Mouse (Mus musculus) MEL (cell line): Measurements from ENCODE around the gene Mad2l2.

Experiments used
- CHD2 ChIP-seq: IDR thresholded peaks from 2 replicates; pipeline ENCODE4 v1.6.1; 2011; ENCODE audit warnings: low read length, improper control_type of control experiment
- CTCF ChIP-seq, 3 experiments: IDR thresholded peaks in 2 of 3; conservative IDR thresholded peaks in 1 of 3; 2 replicates each; pipeline ENCODE4 v1.5.1; 2011 to 2012; ENCODE audit warnings: low read length in 3 of 3, low read depth in 2 of 3, mild to moderate bottlenecking in 2 of 3, improper control_type of control experiment in 1 of 3, inconsistent platforms in 1 of 3, mixed read lengths in 1 of 3, moderate library complexity in 1 of 3; ENCODE audit not compliant: control insufficient read depth in 1 of 3, insufficient read depth in 1 of 3, poor library complexity in 1 of 3, severe bottlenecking in 1 of 3
- E2F4 ChIP-seq: IDR thresholded peaks from 2 replicates; pipeline ENCODE4 v1.6.1; 2011; ENCODE audit warnings: low read depth, low read length, improper control_type of control experiment, borderline replicate concordance
- EP300 ChIP-seq, 2 experiments: IDR thresholded peaks; 2 replicates each; pipeline ENCODE4 v1.6.1; 2011; ENCODE audit warnings: improper control_type of control experiment in 2 of 2, low read length in 2 of 2, low read depth in 1 of 2, mild to moderate bottlenecking in 1 of 2
- HCFC1 ChIP-seq: IDR thresholded peaks from 2 replicates; pipeline ENCODE4 v1.6.1; 2012; ENCODE audit warnings: low read depth, mild to moderate bottlenecking, inconsistent platforms, low read length, improper control_type of control experiment, moderate library complexity
- JUND ChIP-seq: IDR thresholded peaks from 2 replicates; pipeline ENCODE4 v1.6.1; 2011; ENCODE audit warnings: low read depth, mild to moderate bottlenecking, improper control_type of control experiment, low read length
- MAFK ChIP-seq: IDR thresholded peaks from 2 replicates; pipeline ENCODE4 v1.6.1; 2011; ENCODE audit warnings: low read depth, mild to moderate bottlenecking, low read length, improper control_type of control experiment, borderline replicate concordance
- MXI1 ChIP-seq: IDR thresholded peaks from 2 replicates; pipeline ENCODE4 v1.6.1; 2011; ENCODE audit warnings: mild to moderate bottlenecking, low read depth, low read length, improper control_type of control experiment
- POLR2A ChIP-seq, 2 experiments: IDR thresholded peaks; 2 replicates each; pipeline ENCODE4 v1.6.1; 2011 to 2012; ENCODE audit warnings: low read length in 2 of 2, mild to moderate bottlenecking in 2 of 2, control low read depth in 1 of 2, improper control_type of control experiment in 1 of 2, low read depth in 1 of 2, moderate library complexity in 1 of 2; ENCODE audit not compliant: control insufficient read depth in 1 of 2, insufficient read depth in 1 of 2, poor library complexity in 1 of 2
- TCF12 ChIP-seq: IDR thresholded peaks from 2 replicates; pipeline ENCODE4 v1.6.1; 2014; ENCODE audit warnings: low read depth, mild to moderate bottlenecking, inconsistent platforms, low read length, improper control_type of control experiment, moderate library complexity
- USF1 ChIP-seq: IDR thresholded peaks from 2 replicates; pipeline ENCODE4 v1.6.1; 2014; ENCODE audit warnings: low read depth, mild to moderate bottlenecking, inconsistent platforms, low read length, improper control_type of control experiment, moderate library complexity
- ZC3H11A ChIP-seq: IDR thresholded peaks from 2 replicates; pipeline ENCODE4 v1.6.1; 2012; ENCODE audit warnings: low read depth, mild to moderate bottlenecking, inconsistent platforms, low read length, improper control_type of control experiment

DNA sequence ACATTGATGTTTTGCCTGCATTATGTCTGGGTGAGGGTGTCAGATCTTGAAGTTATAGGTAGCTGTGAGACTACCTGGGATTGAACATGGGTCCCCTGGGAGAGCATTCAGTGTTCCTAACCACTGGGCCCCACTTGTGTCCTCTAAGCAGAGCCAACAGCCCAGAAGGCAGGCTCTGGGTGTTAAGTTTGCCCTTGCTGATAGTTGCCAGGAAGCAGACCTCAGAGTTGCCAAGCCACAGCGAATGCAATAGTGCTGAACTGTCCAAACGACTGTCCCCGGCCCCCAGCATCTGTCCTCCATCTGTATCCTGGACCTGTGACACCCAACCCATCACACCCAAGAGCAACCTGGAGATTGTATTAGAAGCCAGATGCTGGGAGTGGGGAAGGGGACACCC is 31.5 kb upstream of the Mad2l2 start:
- TF ChIP-seq CHD2 (no peak), CTCF (IDR thresholded peaks at IDR 0.05 in 2 of 3, conservative IDR thresholded peaks at IDR 0.05 in 1 of 3; ENCODE audit: control insufficient read depth in 1 of 3, insufficient read depth in 1 of 3, low read depth in 2 of 3, low read length in 3 of 3, poor library complexity in 1 of 3, severe bottlenecking in 1 of 3) (no peak), HCFC1 (no peak), JUND (no peak), POLR2A (IDR thresholded peaks at IDR 0.05; ENCODE audit: control insufficient read depth in 1 of 2, insufficient read depth in 1 of 2, low read depth in 1 of 2, low read length in 2 of 2, poor library complexity in 1 of 2) (no peak), EP300 (IDR thresholded peaks at IDR 0.05; ENCODE audit: low read depth in 1 of 2, low read length in 2 of 2) (no peak), TCF12 (no peak), USF1 (no peak), MXI1 (no peak), E2F4 (no peak), ZC3H11A (no peak), MAFK (no peak)
